Mouse (Mus musculus): ENCODE results near the gene Ddx46. TPM values are rescaled to one million over a fixed set of nuclear protein-coding genes. Genes with fewer than 3 reads are reported as not detected.
A peak's percentile ranks its signal among the peaks of the same experiment; 100 is the strongest.

Ddx46 gene
- total RNA-seq, 4 experiments from 2014 or later, result 29.1 to 58.6 (median 48.5) TPM

DNA sequence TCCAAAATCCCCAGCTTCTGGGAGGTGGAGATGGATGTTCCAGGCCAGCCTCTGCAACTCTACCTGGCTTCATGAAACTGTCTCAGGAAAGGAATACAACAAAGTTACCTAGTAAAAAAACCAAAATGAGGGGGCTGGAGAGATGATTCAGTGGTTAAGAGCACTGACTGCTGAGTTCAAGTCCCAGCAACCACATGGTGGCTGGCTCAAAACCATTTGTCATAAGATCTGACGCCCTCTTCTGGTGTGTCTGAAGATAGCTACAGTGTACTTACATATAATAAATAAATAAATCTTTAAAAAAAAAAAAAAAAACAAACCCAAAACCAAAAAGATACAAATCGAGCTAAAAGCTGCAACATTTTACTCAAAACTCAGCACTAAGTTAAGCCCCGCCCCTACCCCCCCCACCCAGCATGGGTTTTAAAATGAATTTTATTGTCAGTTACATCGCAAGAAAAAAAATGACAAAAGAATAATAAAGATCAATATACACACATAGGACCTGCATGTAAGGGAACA lies 91.8 kb downstream of the Ddx46 start:
- no peak for DNase-seq

DNA sequence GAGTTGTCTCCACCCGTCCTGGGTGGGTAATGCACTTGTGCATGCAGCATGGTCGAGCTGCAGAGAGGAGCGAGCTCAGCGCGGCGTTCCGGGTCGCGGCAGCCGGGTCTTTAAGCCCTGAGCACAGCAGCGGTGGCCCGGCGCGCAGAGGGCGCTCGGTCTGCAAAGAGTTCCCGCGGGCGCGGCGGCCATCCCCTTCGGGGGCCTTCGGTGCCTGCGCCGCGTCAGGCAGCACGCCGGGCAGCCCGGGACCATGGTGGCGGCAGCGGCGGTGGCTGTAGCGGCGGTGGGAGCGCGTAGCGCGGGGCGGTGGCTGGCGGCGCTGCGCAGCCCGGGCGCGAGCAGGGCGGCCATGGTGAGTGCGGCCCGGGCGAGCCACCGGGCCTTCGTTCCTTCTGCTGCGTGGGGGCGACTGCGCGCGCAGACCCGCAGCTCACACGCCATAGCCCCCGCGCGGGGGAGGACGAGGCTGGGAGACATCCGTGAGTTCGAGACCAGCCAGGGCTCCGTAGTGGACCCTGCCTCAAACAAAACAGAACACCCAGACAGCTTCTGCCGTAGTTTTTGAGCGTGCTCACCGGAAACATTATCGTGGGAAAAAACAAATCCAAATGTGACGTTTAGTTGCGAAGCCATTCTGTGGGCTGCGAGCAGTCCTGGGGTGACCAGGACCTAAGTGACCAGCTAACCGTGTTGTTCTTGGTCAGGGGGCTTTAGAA lies 92.5 kb downstream of the Ddx46 start, which contains the start of gene Pcbd2:
Pcbd2 (plus strand) TSS at position 249 of the 719 bp plus-strand sequence.
- DNase-seq, result peak; percentile 80

DNA sequence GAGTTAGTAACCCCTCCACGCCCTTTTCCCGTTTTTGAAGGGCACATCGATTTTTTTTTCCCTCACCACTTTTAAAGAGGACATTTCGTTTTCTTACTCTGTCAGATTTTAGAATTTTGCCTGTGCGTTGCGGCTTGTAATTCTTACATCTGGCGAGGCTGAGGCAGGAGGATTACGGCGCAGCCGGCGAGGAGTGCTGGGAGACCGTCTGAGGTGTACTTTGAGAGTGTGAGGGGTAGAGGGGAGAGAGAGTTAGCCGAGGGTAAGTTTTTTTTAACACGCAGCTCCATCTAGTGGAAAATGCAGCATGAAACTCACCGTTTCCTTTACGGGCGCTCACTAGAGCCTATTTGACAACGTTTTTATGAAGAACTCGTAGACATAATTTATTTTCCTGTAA lies 93.0 kb downstream of the Ddx46 start:
- peak; percentile 48 for DNase-seq

DNA sequence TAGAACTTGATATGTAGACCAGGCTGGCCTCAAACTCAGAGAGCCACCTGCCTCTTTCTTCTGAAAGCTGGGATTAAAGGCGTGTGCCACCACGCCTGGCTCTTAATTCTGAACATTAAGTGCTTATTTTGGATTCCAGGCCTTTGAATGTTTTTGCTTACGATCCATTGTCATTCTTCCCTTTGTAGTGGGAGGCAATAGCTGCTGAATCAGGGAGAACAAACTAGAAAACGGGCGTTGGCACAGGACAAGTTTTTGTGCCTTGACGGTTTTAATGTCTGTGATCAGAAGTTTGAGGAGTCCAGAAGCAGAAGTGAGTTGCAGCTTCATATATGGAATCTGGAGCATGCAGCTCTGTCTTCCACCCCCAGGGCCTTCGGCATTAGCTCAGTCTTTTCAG lies 95.9 kb downstream of the Ddx46 start:
- no peak for DNase-seq

Other genes starting within 250 kb of the Ddx46 start
- not detected for gene Slc34a1, start 236.8 kb upstream of the Ddx46 start, total RNA-seq (2022)
- gene Pfn3, start 219.8 kb upstream of the Ddx46 start, total RNA-seq (2022), result not detected
- gene F12, start 208.2 kb upstream of the Ddx46 start, total RNA-seq (2022), result under 1 TPM in 3 of 4 experiments, not detected in 1; 0.17 to 0.71 (median 0.43) TPM
- 10 to 100 TPM; 36.0 to 55.3 (median 48.6) TPM for gene Grk6, start 190.0 kb upstream of the Ddx46 start, total RNA-seq (2022)
- 1 to 10 TPM; 2.3 to 4.3 (median 3.7) TPM for gene Prr7, start 170.8 kb upstream of the Ddx46 start, total RNA-seq (2022)
- gene Dbn1, start 146.9 kb upstream of the Ddx46 start, total RNA-seq (2022), result 10 to 100 TPM; 13.6 to 33.8 (median 24.0) TPM
- gene Pdlim7, start 121.4 kb upstream of the Ddx46 start, total RNA-seq (2022), result 10 to 100 TPM; 10.9 to 23.8 (median 18.3) TPM
- 1 to 10 TPM; 4.0 to 7.2 (median 4.7) TPM for gene Dok3, start 105.7 kb upstream of the Ddx46 start, total RNA-seq (2022)
- gene Ddx41, start 98.4 kb upstream of the Ddx46 start, total RNA-seq (2022), result 10 to 100 TPM; 47.0 to 58.7 (median 52.7) TPM
- 100 to 1,000 TPM in 1 of 4 experiments, 10 to 100 TPM in 3; 47.1 to 102 (median 72.8) TPM for gene Fam193b, start 63.9 kb upstream of the Ddx46 start, total RNA-seq (2022)
- gene Tmed9, start 61.3 kb upstream of the Ddx46 start, total RNA-seq (2022), result 100 to 1,000 TPM; 177 to 220 (median 189) TPM
- gene B4galt7, start 35.1 kb upstream of the Ddx46 start, total RNA-seq (2022), result 10 to 100 TPM; 14.9 to 18.5 (median 16.5) TPM
- 10 to 100 TPM; 30.2 to 44.0 (median 35.5) TPM for gene Caml, start 12.0 kb upstream of the Ddx46 start, total RNA-seq (2022)
- gene B230219D22Rik, start 58.1 kb downstream of the Ddx46 start, total RNA-seq (2022), result 10 to 100 TPM; 60.0 to 63.6 (median 61.4) TPM
- 10 to 100 TPM; 77.7 to 92.8 (median 82.7) TPM for gene Txndc15, start 79.6 kb downstream of the Ddx46 start, total RNA-seq (2022)
- gene Pcbd2, start 92.3 kb downstream of the Ddx46 start, total RNA-seq (2022), result 10 to 100 TPM; 69.2 to 80.6 (median 74.7) TPM
- gene Catsper3, start 149.5 kb downstream of the Ddx46 start, total RNA-seq (2022), result 1 to 10 TPM in 1 of 4 experiments, under 1 TPM in 3; 0.32 to 1.1 (median 0.39) TPM
- gene Pitx1, start 201.2 kb downstream of the Ddx46 start, total RNA-seq (2022), result not detected